Mouse (Mus musculus) spleen, adult 2 months (tissue): ENCODE measurements around the gene Prkag1. TPM values are rescaled to one million over a fixed set of nuclear protein-coding genes. Genes with fewer than 3 reads are reported as not detected.

Source experiments
- DNase-seq, 2 experiments: peaks; one replicate each; pipeline versions ENCODE4 v3.0.0 to v3.0.0-alpha.2; 2012 to 2021; ENCODE audit warnings: low spot score in 2 of 2, low read depth in 1 of 2
- H3K27ac ChIP-seq: fragments of 200-500 bp; 2 replicates; pipeline ENCODE4 v1.5.1; 2012; ENCODE audit warnings: low read length, inconsistent platforms; ENCODE audit not compliant: insufficient read depth
- H3K27me3 ChIP-seq: fragments of 200-500 bp; 2 replicates; pipeline ENCODE4 v1.6.1; 2012; ENCODE audit warnings: mild to moderate bottlenecking, moderate library complexity, low read length, inconsistent platforms; ENCODE audit not compliant: control insufficient read depth, insufficient read depth
- H3K36me3 ChIP-seq: fragments of 200-500 bp; 2 replicates; pipeline ENCODE4 v1.6.1; 2012; ENCODE audit warnings: mild to moderate bottlenecking, low read length, inconsistent platforms; ENCODE audit not compliant: control insufficient read depth, insufficient read depth
- H3K4me1 ChIP-seq: fragments of 200-500 bp; 2 replicates; pipeline ENCODE4 v1.6.1; 2011; ENCODE audit warnings: inconsistent platforms; ENCODE audit not compliant: control insufficient read depth, insufficient read depth, insufficient read length
- H3K4me3 ChIP-seq: fragments of 200-500 bp; 2 replicates; pipeline ENCODE4 v1.5.1; 2011; ENCODE audit warnings: mild to moderate bottlenecking, inconsistent platforms; ENCODE audit not compliant: insufficient read depth, insufficient read length; ENCODE audit errors: extremely low read depth
- CTCF ChIP-seq: fragments of 200-500 bp; IDR thresholded peaks from 2 replicates; pipeline ENCODE4 v1.5.1; 2011; ENCODE audit warnings: mild to moderate bottlenecking, inconsistent platforms; ENCODE audit not compliant: insufficient read depth, insufficient read length, insufficient replicate concordance; ENCODE audit errors: extremely low read depth
- POLR2A ChIP-seq: fragments of 200-500 bp; IDR thresholded peaks from 2 replicates; pipeline ENCODE4 v1.6.1; 2011; ENCODE audit warnings: low read depth, low read length, inconsistent platforms
- WGBS: fragments of 180-500 bp; shearing (Covaris S2); methylation state at CpG from one replicate; pipeline ENCODE4 v1.1.7; 2018; 5-methylcytosine and 5-hydroxymethylcytosine counted together
- polyA plus RNA-seq: library from polyadenylated mRNA; depleted of rRNA; stranded (reverse); fragments of >200 nt; gene quantifications from 2 replicates; pipeline ENCODE4 v1.2.3, GENCODE M21; 2012

Gene Prkag1
- polyA plus RNA-seq, 1 experiment = 42.2 TPM

DNA sequence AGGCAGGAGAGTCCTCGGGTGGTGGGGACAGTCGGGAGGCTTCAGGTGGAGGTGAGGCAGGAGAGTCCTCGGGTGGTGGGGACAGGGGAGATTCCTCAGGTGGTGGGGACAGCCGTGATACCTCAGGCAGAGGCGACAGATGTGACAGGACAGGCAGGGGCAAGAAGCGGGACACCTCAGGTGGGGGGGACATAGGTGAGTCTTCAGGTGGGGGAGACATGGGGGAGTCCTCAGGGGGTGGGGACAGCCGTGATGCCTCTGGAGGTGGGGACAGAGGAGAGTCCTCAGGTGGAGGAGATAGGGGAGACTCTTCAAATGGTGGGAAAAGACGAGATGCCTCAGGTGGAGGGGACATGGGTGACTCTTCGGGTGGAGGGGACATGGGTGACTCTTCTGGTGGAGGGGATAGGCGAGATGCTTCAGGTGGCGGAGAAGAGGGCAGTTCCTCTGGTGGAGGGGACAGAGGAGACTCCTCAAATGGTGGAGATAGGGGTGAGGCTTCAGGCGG, 32.2 kb upstream of the Prkag1 start:
- H3K27me3 ChIP-seq = no peaks in the 10 kb centered on the region
- WGBS = 92% methylated on average over 12 of the region's 12 CpGs
- H3K4me3 ChIP-seq = no peak overlapping the region
- no peak overlapping the region for H3K27ac ChIP-seq
- peaks cover 11% of the 10 kb centered on the region for H3K4me1 ChIP-seq
- H3K36me3 ChIP-seq = peaks cover 62% of the 10 kb centered on the region
- no peak for TF ChIP-seq CTCF
- no peak for TF ChIP-seq POLR2A
- no peak for DNase-seq

DNA sequence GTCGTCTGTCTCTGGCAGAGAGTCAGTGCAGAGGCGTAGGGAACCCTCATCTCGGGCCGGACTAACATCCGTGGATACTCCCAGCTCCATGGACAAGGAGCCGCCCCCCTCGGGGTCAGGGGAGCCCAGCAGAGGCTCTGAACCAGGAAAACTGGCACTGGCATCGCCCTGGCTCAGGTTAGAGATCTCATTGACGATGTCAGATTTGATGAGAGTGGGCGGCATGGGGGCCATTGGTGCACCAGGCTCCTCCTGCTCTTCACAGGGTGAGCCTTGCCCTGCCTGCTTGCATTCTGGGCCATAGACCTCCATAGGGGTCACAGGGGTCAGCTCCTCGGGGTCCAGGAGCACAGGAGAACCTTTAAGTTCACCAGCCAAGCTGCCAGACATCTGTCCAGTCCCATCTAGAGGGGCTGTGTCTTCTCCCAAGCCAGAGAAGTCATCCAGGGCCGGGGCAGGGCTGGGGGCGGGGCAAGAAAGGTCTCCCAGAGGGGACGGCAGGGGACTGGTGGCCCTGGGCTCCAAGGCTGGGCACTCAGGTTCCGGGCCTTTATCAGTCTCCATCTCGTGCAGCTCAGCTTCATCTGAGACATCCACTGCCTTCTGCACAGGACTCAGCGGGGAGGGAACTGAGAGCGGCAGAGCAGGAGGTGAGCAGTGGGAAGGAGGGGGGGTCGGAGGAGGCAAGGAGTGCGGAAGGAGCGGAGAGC, 30.5 kb upstream of the Prkag1 start:
- no peak for DNase-seq
- no peaks in the 10 kb centered on the region for H3K4me1 ChIP-seq
- peaks cover 77% of the 10 kb centered on the region for H3K36me3 ChIP-seq
- no peaks in the 10 kb centered on the region for H3K27me3 ChIP-seq
- TF ChIP-seq CTCF = no peak
- no peak for TF ChIP-seq POLR2A
- no peak overlapping the region for H3K4me3 ChIP-seq
- no peak overlapping the region for H3K27ac ChIP-seq
- 93% methylated on average over 21 of the region's 21 CpGs for WGBS

DNA sequence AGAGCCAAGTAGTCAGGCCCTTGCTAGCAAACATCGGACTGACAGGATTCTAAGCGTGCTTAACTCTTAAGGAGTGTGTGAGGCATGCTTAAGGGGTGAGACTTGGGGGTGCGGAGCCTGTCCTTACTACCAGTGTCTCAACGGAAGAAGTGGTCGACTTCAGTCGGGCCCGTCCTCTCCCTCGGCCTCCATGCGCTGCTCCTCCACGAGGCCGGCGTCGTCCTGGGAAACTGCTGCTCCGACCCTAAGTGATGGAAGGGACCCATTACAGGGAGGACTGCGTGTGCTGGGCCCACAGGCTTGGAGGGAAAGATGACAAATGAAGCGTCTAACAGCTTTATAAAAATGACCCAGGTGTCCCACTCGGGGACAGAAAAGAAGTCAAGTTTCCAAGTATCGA, 29.6 kb upstream of the Prkag1 start:
- no peak overlapping the region for H3K27ac ChIP-seq
- DNase-seq = no peak
- H3K4me3 ChIP-seq = no peak overlapping the region
- peaks cover 83% of the 10 kb centered on the region for H3K36me3 ChIP-seq
- 96% methylated on average over 18 of the region's 18 CpGs for WGBS
- no peaks in the 10 kb centered on the region for H3K4me1 ChIP-seq
- TF ChIP-seq CTCF (no peak), POLR2A (no peak)
- no peaks in the 10 kb centered on the region for H3K27me3 ChIP-seq

DNA sequence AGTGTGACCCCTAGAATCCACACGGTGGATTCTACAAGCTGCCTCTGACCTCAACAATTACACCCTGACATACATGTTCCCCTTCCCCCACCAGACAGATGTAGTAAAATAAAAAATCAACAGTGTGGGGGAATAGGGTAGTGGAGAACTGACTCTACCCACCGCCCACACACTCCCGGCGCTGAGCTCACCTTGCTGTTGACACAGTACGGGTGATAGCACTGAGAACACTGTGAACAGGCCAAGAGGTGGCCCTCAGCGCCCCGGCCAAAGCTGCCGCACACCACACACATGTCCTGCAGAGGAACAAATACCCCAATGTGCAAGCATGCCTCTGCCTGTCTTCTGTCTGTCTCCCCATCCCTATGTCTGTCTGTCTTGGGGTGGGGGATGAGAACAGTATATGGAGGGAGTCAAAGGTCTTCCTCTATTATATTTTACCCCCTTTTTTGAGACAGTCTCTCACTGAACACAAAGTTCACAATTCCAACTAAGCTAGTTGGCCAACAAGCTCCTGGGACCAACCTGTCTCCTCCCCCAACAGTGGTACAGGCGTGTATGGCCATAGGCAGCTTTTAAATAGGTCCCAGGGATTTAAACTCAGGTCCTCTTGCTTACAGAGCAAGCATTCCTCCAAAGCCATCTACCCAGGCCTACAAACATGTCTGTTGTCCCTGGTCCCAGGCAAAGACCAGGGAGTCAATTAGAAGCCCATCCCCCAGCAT, 28.2 kb upstream of the Prkag1 start:
- DNase-seq = no peak
- H3K4me1 ChIP-seq = no peaks in the 10 kb centered on the region
- TF ChIP-seq POLR2A = no peak
- 89% methylated on average over 9 of the region's 9 CpGs for WGBS
- no peaks in the 10 kb centered on the region for H3K27me3 ChIP-seq
- peaks cover 88% of the 10 kb centered on the region for H3K36me3 ChIP-seq
- no peak overlapping the region for H3K27ac ChIP-seq
- no peak overlapping the region for H3K4me3 ChIP-seq

DNA sequence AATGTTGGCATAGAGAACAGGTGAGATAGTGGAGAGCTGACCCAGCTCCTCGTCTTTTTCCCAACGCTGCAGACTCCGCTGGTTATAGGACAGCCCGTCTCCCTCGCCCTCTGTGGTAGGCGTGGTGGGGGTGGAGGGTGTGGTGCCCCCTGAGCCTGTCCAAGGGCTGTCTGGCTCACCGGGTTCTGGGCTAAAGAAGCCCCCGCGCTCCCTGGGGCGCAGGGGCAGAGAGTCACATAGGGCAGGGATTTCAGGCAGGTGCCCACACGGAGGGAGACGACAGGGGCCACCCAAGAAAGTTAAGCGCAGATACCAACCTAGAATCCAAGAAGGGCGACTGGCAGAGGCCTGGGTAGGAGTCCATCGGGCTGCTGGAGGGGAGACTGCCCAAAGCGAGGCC, 22.9 kb upstream of the Prkag1 start:
- TF ChIP-seq POLR2A (no peak), CTCF (no peak)
- Histone ChIP-seq H3K27ac (no peak overlapping the region), H3K4me3 (no peak overlapping the region), H3K27me3 (no peaks in the 10 kb centered on the region), H3K36me3 (peaks cover 89% of the 10 kb centered on the region), H3K4me1 (no peaks in the 10 kb centered on the region)
- 95% methylated on average over 16 of the region's 16 CpGs for WGBS
- DNase-seq = no peak

DNA sequence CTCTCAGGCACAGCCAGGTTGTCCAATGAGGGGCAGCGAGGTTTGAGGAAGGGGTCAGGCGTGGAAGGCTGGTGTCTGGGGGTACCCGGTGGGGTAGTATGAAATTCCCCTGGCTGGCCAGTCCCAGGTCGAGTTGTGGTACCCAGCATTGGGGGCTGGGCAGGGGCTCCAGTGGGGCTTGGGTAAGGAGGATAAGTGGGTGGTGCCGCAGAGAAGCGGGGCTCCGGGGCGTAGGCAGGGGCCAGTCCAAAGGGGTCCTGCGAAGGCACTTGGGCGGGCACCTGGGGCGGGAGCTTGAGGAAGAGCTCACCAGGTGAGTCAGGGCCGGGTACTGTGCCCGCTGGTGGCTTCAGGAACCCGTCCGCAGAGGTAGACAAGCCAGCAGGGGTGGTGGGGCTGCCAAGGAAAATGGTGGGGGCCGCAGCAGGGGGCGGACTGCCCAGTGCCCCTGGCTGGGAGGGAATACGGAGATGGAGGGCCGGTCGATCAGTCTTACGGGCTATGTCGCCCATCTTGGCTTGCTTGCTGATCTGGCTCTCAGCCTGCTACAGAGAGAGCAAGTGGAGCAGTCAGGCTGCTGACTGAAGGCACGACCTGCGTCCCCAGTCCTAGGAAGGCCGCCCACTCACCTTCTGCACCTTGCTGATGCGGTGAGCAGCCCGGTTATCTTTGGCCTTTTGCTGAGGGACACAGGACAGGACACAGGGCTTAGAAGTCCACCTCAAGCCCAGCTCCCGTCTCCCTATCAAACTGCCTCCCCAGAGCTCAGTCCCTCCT, 22.0 kb upstream of the Prkag1 start:
- WGBS = 96% methylated on average over 28 of the region's 28 CpGs
- peaks cover 91% of the 10 kb centered on the region for H3K36me3 ChIP-seq
- H3K27ac ChIP-seq = no peak overlapping the region
- no peaks in the 10 kb centered on the region for H3K27me3 ChIP-seq
- no peak for DNase-seq
- TF ChIP-seq CTCF (no peak), POLR2A (no peak)
- H3K4me1 ChIP-seq = no peaks in the 10 kb centered on the region
- H3K4me3 ChIP-seq = no peak overlapping the region
